ENCODE assay signal across 17 mouse cellular contexts in the genomic region with DNA sequence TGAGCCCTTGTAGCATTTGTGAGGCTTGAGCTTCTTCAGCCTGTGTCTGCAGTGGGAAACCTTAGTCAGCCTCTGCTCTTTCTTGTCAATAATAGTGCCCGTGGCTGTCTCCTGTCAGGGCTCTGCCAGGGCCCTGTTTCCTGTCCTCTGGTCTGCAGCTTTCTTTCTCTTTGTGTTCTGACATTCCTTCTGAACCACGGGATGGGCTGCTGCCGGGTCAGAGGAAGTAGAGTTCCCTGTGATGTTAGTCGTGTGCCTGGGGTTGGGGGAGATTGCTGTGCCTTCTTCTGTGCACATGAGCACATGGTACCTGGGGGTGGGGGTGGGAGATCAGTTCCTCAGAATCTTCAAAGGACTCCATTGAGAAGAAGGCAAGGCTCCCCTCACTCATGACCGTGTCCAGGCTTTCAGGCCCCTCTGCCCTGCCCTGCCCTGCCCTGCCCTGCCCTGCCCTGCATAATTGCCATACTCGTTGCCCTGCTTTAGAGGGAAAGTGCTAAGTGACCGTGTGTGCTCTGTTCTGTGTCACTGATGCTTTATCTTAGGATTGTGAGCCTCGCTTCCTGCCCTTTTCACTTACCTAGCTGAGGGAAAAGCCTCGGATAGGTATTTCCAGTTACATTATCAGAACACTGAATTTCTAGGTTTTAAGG. TPM values are rescaled to one million over a fixed set of nuclear protein-coding genes. Genes with fewer than 3 reads are reported as not detected.
DNase-seq lines count a peak whose midpoint lies in the region; ATAC-seq and TF ChIP-seq lines count a peak whose summit lies in the region.
"Had no signal": no experiment of that assay in that cellular context is flagged by ENCODE, and none has a peak within 500 bp of the region (broad histone marks: within the 10 kb centered on the region; RNA-seq: fewer than 3 reads in every experiment).

No protein-coding gene starts in this region.

- H3K27ac ChIP-seq in heart, postnatal 0 days (ENCODE audit: low read depth): 0 out of 2 replicates have a peak overlapping the region, but pooled peaks have one; percentile 2
- no peak overlapping the region for H3K27ac ChIP-seq in neural tube, embryonic 11.5 days (ENCODE audit: low read depth, low read length)
- H3K27ac ChIP-seq in neural tube, embryonic 15.5 days (replicated peaks): no peak overlapping the region
- H3K27ac ChIP-seq: hindbrain, embryonic 14.5 days; limb, embryonic 12.5 days had no signal

- H3K4me2 ChIP-seq in heart, postnatal 0 days (ENCODE audit: low read depth, low read length): no peak overlapping the region
- no peak overlapping the region for H3K4me2 ChIP-seq in neural tube, embryonic 11.5 days (ENCODE audit: low read depth)
- no peak overlapping the region for H3K4me2 ChIP-seq in neural tube, embryonic 15.5 days
- H3K4me2 ChIP-seq: hindbrain, embryonic 14.5 days; limb, embryonic 12.5 days had no signal

- TF ChIP-seq CTCF in heart, postnatal 0 days (IDR thresholded peaks at IDR 0.05; ENCODE audit: low read depth): no peak

- no peaks in the 10 kb centered on the region for H3K9me3 ChIP-seq in heart, postnatal 0 days (replicated peaks; ENCODE audit: control insufficient read depth, low read length)
- no peaks in the 10 kb centered on the region for H3K9me3 ChIP-seq in neural tube, embryonic 11.5 days (ENCODE audit: control insufficient read depth, low read length)
- H3K9me3 ChIP-seq in neural tube, embryonic 15.5 days (replicated peaks): no peaks in the 10 kb centered on the region
- H3K9me3 ChIP-seq: limb, embryonic 12.5 days had no signal

- no peak for TF ChIP-seq EP300 in heart, postnatal 0 days (IDR thresholded peaks at IDR 0.05; ENCODE audit: low read depth)

- no peaks in the 10 kb centered on the region for H3K4me1 ChIP-seq in heart, postnatal 0 days (ENCODE audit: control insufficient read depth, insufficient read depth)
- no peaks in the 10 kb centered on the region for H3K4me1 ChIP-seq in neural tube, embryonic 11.5 days (ENCODE audit: control insufficient read depth, insufficient read depth, low read length)
- H3K4me1 ChIP-seq in neural tube, embryonic 15.5 days: peaks cover under 1% of the 10 kb centered on the region; the same call in 1 of the 2 replicates
- H3K4me1 ChIP-seq: limb, embryonic 12.5 days had no signal

- no peaks in the 10 kb centered on the region for H3K27me3 ChIP-seq in heart, postnatal 0 days (ENCODE audit: control insufficient read depth, insufficient read depth, low read length)
- H3K27me3 ChIP-seq in neural tube, embryonic 11.5 days (ENCODE audit: control insufficient read depth, insufficient read depth, low read length): no peaks in the 10 kb centered on the region
- no peaks in the 10 kb centered on the region for H3K27me3 ChIP-seq in neural tube, embryonic 15.5 days (replicated peaks)
- H3K27me3 ChIP-seq: limb, embryonic 12.5 days had no signal

- H3K9ac ChIP-seq in heart, postnatal 0 days (replicated peaks; ENCODE audit: low read depth, low read length): no peak overlapping the region
- no peak overlapping the region for H3K9ac ChIP-seq in neural tube, embryonic 11.5 days (ENCODE audit: low read length)
- H3K9ac ChIP-seq in neural tube, embryonic 15.5 days (replicated peaks): no peak overlapping the region
- H3K9ac ChIP-seq: hindbrain, embryonic 14.5 days; limb, embryonic 12.5 days had no signal

- peaks cover 9% of the 10 kb centered on the region; the same call in 1 of the 2 replicates for H3K36me3 ChIP-seq in heart, postnatal 0 days (replicated peaks; ENCODE audit: control insufficient read depth, insufficient read depth, low read length)
- no peaks in the 10 kb centered on the region for H3K36me3 ChIP-seq in neural tube, embryonic 11.5 days (ENCODE audit: control insufficient read depth, insufficient read depth, low read length)
- H3K36me3 ChIP-seq in neural tube, embryonic 15.5 days: no peaks in the 10 kb centered on the region; the same call in 1 of the 2 replicates

- DNase-seq in embryo, embryonic 10.5 days (ENCODE audit: low spot score): peak; percentile 16
- DNase-seq in embryo, embryonic 10 days (ENCODE audit: low spot score): no peak
- peak; percentile 11 for DNase-seq in heart, postnatal 0 days (ENCODE audit: low spot score)
- DNase-seq in heart, postnatal 36 days: no peak
- DNase-seq in neural tube, embryonic 11.5 days (ENCODE audit: low spot score): peak; percentile 12
- no peak for DNase-seq in urinary bladder, postnatal 14 days (ENCODE audit: low spot score)
- no peak for DNase-seq in adrenal gland, adult (ENCODE audit: inconsistent age in 2 of 2, low spot score in 1 of 2)
- DNase-seq: cerebellum, adult 9-10 months; kidney, postnatal 25 days; layer of hippocampus, postnatal 36 days; lung, postnatal 14 days had no signal

- 22% methylated on average over 9 of the region's 9 CpGs for WGBS in heart, postnatal 0 days
- 51% methylated on average over 9 of the region's 9 CpGs for WGBS in neural tube, embryonic 11.5 days
- 49% methylated on average over 9 of the region's 9 CpGs for WGBS in neural tube, embryonic 15.5 days

- intact Hi-C loops in heart, postnatal 36 days (cut with DNase I): no loop called here

- no peak overlapping the region for H3K4me3 ChIP-seq in heart, postnatal 0 days (ENCODE audit: low read depth, low read length)
- H3K4me3 ChIP-seq in neural tube, embryonic 11.5 days (ENCODE audit: low read depth, low read length): no peak overlapping the region
- no peak overlapping the region for H3K4me3 ChIP-seq in neural tube, embryonic 15.5 days (replicated peaks)
- H3K4me3 ChIP-seq: erythroblast, embryonic 14.5 days; limb, embryonic 12.5 days; myocyte had no signal

- ATAC-seq in heart, postnatal 0 days (ENCODE audit: insufficient read depth, low read depth): no peak
- no peak for ATAC-seq in neural tube, embryonic 11.5 days (ENCODE audit: insufficient read depth, low FRiP score, low TSS enrichment)
- no peak for ATAC-seq in neural tube, embryonic 15.5 days (ENCODE audit: low FRiP score)
- ATAC-seq: activated CD4-positive, CD25-positive, alpha-beta regulatory T cell, adult 4 months had no signal

RNA-seq across cellular contexts. Expression of gene Vrk1, which starts 36.2 kb away (rescaled TPM):
- 8.0 and 19.9 TPM in 2 replicates for total RNA-seq in heart, postnatal 0 days (2014; rRNA removed; ENCODE audit: low replicate concordance)
- polyA plus RNA-seq in heart, postnatal 0 days (2015; fragmentation: Nextera tagmentation; extraction: Ambion mirVana): 23.6 and 26.0 TPM in 2 replicates
- total RNA-seq in heart, postnatal 36 days (2021): 1 to 10 TPM; 8.3 to 8.4 TPM
- polyA plus RNA-seq in neural tube, embryonic 11.5 days (2014; fragmentation: Nextera tagmentation; extraction: Ambion mirVana): 87.7 and 88.4 TPM in 2 replicates
- polyA plus RNA-seq in neural tube, embryonic 15.5 days (2015; fragmentation: Nextera tagmentation; extraction: Ambion mirVana): 24.8 and 40.5 TPM in 2 replicates

Comparison
In these comparisons a context has a peak if more than half of its experiments do, and no peak if none do; other contexts are left out.
1. DNase-seq: peak in embryo, embryonic 10.5 days (single experiment), heart, postnatal 0 days (single experiment) and neural tube, embryonic 11.5 days (single experiment); none in embryo, embryonic 10 days (single experiment), heart, postnatal 36 days (0 of 2), urinary bladder, postnatal 14 days (single experiment) and adrenal gland, adult (0 of 2).